Mouse (Mus musculus) brain, embryonic 14.5 days (tissue): ENCODE measurements around the gene Ankrd11.

Experiments used
- CTCF ChIP-seq: fragments of 200-500 bp; IDR thresholded peaks from 2 replicates; pipeline ENCODE4 v1.5.1; 2012; ENCODE audit warnings: inconsistent platforms, mild to moderate bottlenecking, moderate library complexity, borderline replicate concordance; ENCODE audit not compliant: insufficient read depth, insufficient read length; ENCODE audit errors: extremely low read depth
- POLR2A ChIP-seq: fragments of 200-500 bp; IDR thresholded peaks from 2 replicates; pipeline ENCODE4 v1.6.1; 2012; ENCODE audit warnings: mild to moderate bottlenecking, inconsistent platforms, borderline replicate concordance; ENCODE audit not compliant: poor library complexity, insufficient read depth, insufficient read length, severe bottlenecking; ENCODE audit errors: extremely low read depth

- TF ChIP-seq POLR2A (no peak), CTCF (no peak)
These were observed 3.7 kb downstream of the Ankrd11 start for GRCm38 (mm10) chr8:123038351-123038750.
